ENCODE assay signal across 11 mouse cellular contexts in genomic region chr2:29222302-29222701, GRCm38 (mm10). TPM values are rescaled to one million over a fixed set of nuclear protein-coding genes. Genes with fewer than 3 reads are reported as not detected.
A peak's percentile ranks its signal among the peaks of the same experiment; 100 is the strongest.
DNase-seq lines count a peak whose midpoint lies in the region; ATAC-seq and TF ChIP-seq lines count a peak whose summit lies in the region.
"Had no signal": no experiment of that assay in that cellular context is flagged by ENCODE, and none has a peak within 500 bp of the region (broad histone marks: within the 10 kb centered on the region; RNA-seq: fewer than 3 reads in every experiment).

No protein-coding gene starts in this region.

- TF ChIP-seq CTCF in lung, postnatal 0 days (IDR thresholded peaks at IDR 0.05) = no peak

- no peaks in the 10 kb centered on the region for H3K4me1 ChIP-seq in lung, postnatal 0 days (ENCODE audit: insufficient read depth, low read depth, low read length)
- H3K4me1 ChIP-seq: embryonic facial prominence, embryonic 13.5 days had no signal

- H3K27me3 ChIP-seq in lung, postnatal 0 days (replicated peaks; ENCODE audit: insufficient read depth, low read length) = no peaks in the 10 kb centered on the region
- H3K27me3 ChIP-seq: embryonic facial prominence, embryonic 13.5 days had no signal

- ATAC-seq in lung, postnatal 0 days = no peak
- ATAC-seq: intestine, embryonic 16.5 days had no signal

- DNase-seq in cerebellum, postnatal 10 days = peak; percentile 54 to 60
- DNase-seq in cerebellum, postnatal 4 days (ENCODE audit: low spot score in 2 of 2) = no peak
- peak; percentile 62 for DNase-seq in lung, postnatal 10 days
- no peak for DNase-seq in lung, postnatal 0 days (ENCODE audit: low spot score)
- DNase-seq in c-Kit-positive CD71-negative TER-119-negative erythroid progenitor cells, embryonic 14.5 days (ENCODE audit: low read depth) = peak; percentile 28
- DNase-seq in induced T-regulatory cell, adult 2 months (ENCODE audit: low read depth) = peak; percentile 22
- DNase-seq in left cerebral cortex, postnatal 25 days (ENCODE audit: low spot score in 2 of 2) = no peak
- no peak for DNase-seq in layer of hippocampus, postnatal 36 days
- DNase-seq: adrenal gland, postnatal 25 days had no signal

- no peak overlapping the region for H3K9ac ChIP-seq in lung, postnatal 0 days (replicated peaks; ENCODE audit: low read depth)
- H3K9ac ChIP-seq: embryonic facial prominence, embryonic 13.5 days had no signal

- WGBS in lung, postnatal 0 days = 4% methylated on average over 4 of the region's 4 CpGs

- no peak overlapping the region for H3K4me2 ChIP-seq in lung, postnatal 0 days (replicated peaks; ENCODE audit: low read depth, low read length)
- H3K4me2 ChIP-seq: embryonic facial prominence, embryonic 13.5 days had no signal

- H3K4me3 ChIP-seq in lung, postnatal 0 days (ENCODE audit: low read depth, low read length) = no peak overlapping the region
- H3K4me3 ChIP-seq: embryonic facial prominence, embryonic 13.5 days had no signal

- TF ChIP-seq EP300 in lung, postnatal 0 days (IDR thresholded peaks at IDR 0.05) = no peak

- no peaks in the 10 kb centered on the region for H3K36me3 ChIP-seq in lung, postnatal 0 days (ENCODE audit: insufficient read depth, low read length)
- H3K36me3 ChIP-seq: embryonic facial prominence, embryonic 13.5 days had no signal

- no peaks in the 10 kb centered on the region for H3K9me3 ChIP-seq in lung, postnatal 0 days (ENCODE audit: low read length)
- H3K9me3 ChIP-seq: embryonic facial prominence, embryonic 13.5 days had no signal

- intact Hi-C loops in left cerebral cortex, postnatal 25 days (cut with DNase I) = no loop called here

- H3K27ac ChIP-seq in lung, postnatal 0 days (ENCODE audit: low read length) = no peak overlapping the region
- H3K27ac ChIP-seq: embryonic facial prominence, embryonic 13.5 days had no signal

RNA-seq across cellular contexts. Expression of gene Ntng2, which starts 30.5 kb away (rescaled TPM):
- 1.2 and 1.4 TPM in 2 replicates for polyA plus RNA-seq in lung, postnatal 0 days (2015; fragmentation: Nextera tagmentation; extraction: Ambion mirVana)
- total RNA-seq in left cerebral cortex, postnatal 25 days (2021) = 10 to 100 TPM; 85.4 to 90.5 TPM
- 100 to 1,000 TPM; 100 to 101 TPM for total RNA-seq in layer of hippocampus, postnatal 36 days (2021)
- polyA plus RNA-seq: intestine, embryonic 16.5 days had no signal

Comparison
In these comparisons a context has a peak if more than half of its experiments do, and no peak if none do; other contexts are left out.
1. DNase-seq: peak in cerebellum, postnatal 10 days (2 of 2), lung, postnatal 10 days (single experiment), c-Kit-positive CD71-negative TER-119-negative erythroid progenitor cells, embryonic 14.5 days (single experiment) and induced T-regulatory cell, adult 2 months (single experiment); none in cerebellum, postnatal 4 days (0 of 2), lung, postnatal 0 days (single experiment), left cerebral cortex, postnatal 25 days (0 of 2) and layer of hippocampus, postnatal 36 days (0 of 2).